Mouse (Mus musculus) spleen, adult 2 months (tissue): ENCODE measurements around the gene Nupl1. TPM values are rescaled to one million over a fixed set of nuclear protein-coding genes. Genes with fewer than 3 reads are reported as not detected.

Source experiments
- DNase-seq, 2 experiments: peaks; one replicate each; pipeline versions ENCODE4 v3.0.0 to v3.0.0-alpha.2; 2012 to 2021; ENCODE audit warnings: low spot score in 2 of 2, low read depth in 1 of 2
- H3K27ac ChIP-seq: fragments of 200-500 bp; 2 replicates; pipeline ENCODE4 v1.5.1; 2012; ENCODE audit warnings: low read length, inconsistent platforms; ENCODE audit not compliant: insufficient read depth
- H3K27me3 ChIP-seq: fragments of 200-500 bp; 2 replicates; pipeline ENCODE4 v1.6.1; 2012; ENCODE audit warnings: mild to moderate bottlenecking, moderate library complexity, low read length, inconsistent platforms; ENCODE audit not compliant: control insufficient read depth, insufficient read depth
- H3K36me3 ChIP-seq: fragments of 200-500 bp; 2 replicates; pipeline ENCODE4 v1.6.1; 2012; ENCODE audit warnings: mild to moderate bottlenecking, low read length, inconsistent platforms; ENCODE audit not compliant: control insufficient read depth, insufficient read depth
- H3K4me1 ChIP-seq: fragments of 200-500 bp; 2 replicates; pipeline ENCODE4 v1.6.1; 2011; ENCODE audit warnings: inconsistent platforms; ENCODE audit not compliant: control insufficient read depth, insufficient read depth, insufficient read length
- H3K4me3 ChIP-seq: fragments of 200-500 bp; 2 replicates; pipeline ENCODE4 v1.5.1; 2011; ENCODE audit warnings: mild to moderate bottlenecking, inconsistent platforms; ENCODE audit not compliant: insufficient read depth, insufficient read length; ENCODE audit errors: extremely low read depth
- CTCF ChIP-seq: fragments of 200-500 bp; IDR thresholded peaks from 2 replicates; pipeline ENCODE4 v1.5.1; 2011; ENCODE audit warnings: mild to moderate bottlenecking, inconsistent platforms; ENCODE audit not compliant: insufficient read depth, insufficient read length, insufficient replicate concordance; ENCODE audit errors: extremely low read depth
- POLR2A ChIP-seq: fragments of 200-500 bp; IDR thresholded peaks from 2 replicates; pipeline ENCODE4 v1.6.1; 2011; ENCODE audit warnings: low read depth, low read length, inconsistent platforms
- WGBS: fragments of 180-500 bp; shearing (Covaris S2); methylation state at CpG from one replicate; pipeline ENCODE4 v1.1.7; 2018; 5-methylcytosine and 5-hydroxymethylcytosine counted together
- polyA plus RNA-seq: library from polyadenylated mRNA; depleted of rRNA; stranded (reverse); fragments of >200 nt; gene quantifications from 2 replicates; pipeline ENCODE4 v1.2.3, GENCODE M21; 2012

The Nupl1 gene
- polyA plus RNA-seq, 1 experiment = not detected

DNA sequence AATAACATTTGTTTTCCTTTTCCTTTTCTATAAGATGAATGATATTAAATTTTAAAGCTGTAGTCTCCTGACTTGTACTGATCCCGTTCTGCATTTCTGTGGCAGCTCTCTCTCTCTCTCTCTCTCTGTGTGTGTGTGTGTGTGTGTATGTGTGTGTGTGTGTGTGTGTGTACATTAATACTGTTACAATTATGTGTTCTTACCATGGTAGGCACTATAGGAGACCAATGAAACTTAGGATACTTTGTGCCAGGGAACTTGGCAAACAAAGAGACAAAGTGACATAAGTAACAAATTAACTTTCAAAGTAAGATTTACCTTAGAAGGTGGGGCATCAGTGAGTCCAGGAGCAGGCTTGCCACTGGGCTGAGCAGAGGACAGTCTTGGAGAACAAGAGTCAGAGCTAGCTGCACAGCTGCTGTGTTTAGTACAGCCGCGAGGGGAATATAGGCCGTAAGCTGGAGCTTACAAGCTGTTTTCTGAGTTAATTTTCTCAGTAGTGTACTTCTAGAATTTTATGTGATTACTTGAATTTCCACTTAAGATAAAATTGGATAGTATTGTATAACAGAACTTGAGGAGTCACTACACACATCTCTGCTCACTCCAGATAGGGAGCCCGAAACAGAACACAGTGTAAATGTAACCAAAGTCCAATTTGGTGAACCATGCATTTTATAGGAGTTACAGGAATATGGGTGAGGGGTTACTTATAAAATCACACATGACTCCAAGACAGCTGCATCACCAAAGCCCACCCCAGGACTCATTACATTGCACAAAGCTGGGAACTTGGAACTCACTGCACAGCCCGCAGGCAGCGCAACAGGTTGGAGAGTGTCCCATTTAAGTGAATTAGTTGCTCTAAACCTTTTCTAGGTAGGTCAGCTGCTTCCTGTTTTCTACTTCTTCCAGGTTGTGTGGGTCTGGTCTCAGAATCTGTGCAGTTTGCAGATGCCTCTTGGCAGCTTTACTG lies 24.4 kb upstream of the Nupl1 start:
- no peak for TF ChIP-seq CTCF
- no peak for TF ChIP-seq POLR2A
- Histone ChIP-seq H3K4me1 (peaks cover 8% of the 10 kb centered on the region; the same call in 1 of the 2 replicates), H3K27ac (no peak overlapping the region), H3K4me3 (no peak overlapping the region), H3K36me3 (peaks cover 5% of the 10 kb centered on the region; the same call in 1 of the 2 replicates), H3K27me3 (no peaks in the 10 kb centered on the region)
- DNase-seq = no peak
- 97% methylated on average over 7 of the region's 7 CpGs for WGBS

DNA sequence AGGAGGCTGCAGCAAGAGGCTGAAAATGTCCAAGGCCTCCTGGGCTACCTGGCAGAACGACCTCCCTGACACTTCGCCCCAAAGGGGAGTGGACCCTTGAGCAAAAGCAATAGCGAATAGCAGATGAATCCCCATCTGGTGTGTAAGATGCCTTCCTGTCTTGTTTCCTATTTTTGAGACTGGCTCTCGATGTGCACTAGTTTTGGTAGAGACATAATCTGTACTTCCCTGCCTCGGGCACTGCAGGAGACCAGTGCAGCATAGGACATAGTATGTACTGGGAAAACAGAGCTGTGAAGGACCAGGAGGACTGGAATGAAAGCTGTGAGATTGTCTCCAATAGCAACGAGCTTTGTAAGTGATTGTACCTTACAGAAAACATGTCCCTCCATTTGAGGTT lies 22.1 kb upstream of the Nupl1 start:
- H3K4me1 ChIP-seq = peaks cover 12% of the 10 kb centered on the region; the same call in 1 of the 2 replicates
- H3K27me3 ChIP-seq = no peaks in the 10 kb centered on the region
- H3K36me3 ChIP-seq = no peaks in the 10 kb centered on the region; the same call in 1 of the 2 replicates
- peak overlapping the region; percentile 36; the same call in 1 of the 2 replicates for H3K27ac ChIP-seq
- no peak for DNase-seq
- WGBS = 44% methylated on average over 6 of the region's 6 CpGs
- TF ChIP-seq CTCF (no peak), POLR2A (no peak)
- H3K4me3 ChIP-seq = no peak overlapping the region

DNA sequence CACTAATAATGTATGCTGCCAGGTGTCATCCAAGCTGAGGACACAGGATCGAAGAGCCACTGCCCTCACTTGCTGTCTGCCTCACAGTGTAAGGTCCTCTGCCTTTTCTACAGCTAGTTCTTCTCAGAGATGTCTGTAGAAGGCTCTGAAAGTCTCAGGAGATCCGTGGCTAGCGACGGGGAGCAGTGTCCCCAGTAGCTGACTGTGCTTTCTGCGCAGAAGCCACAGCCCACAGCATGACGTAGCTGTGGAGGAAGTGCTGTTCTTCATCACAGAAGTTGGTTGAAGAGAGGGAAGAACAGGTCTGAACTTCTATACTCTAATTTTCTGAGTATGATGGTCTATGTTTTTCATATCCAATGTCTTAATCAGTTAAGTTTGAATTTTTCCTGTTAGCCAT lies 18.1 kb upstream of the Nupl1 start:
- peak overlapping the region; percentile 59 for H3K27ac ChIP-seq
- TF ChIP-seq CTCF (no peak), POLR2A (no peak)
- peak; percentile 41 to 58 for DNase-seq

DNA sequence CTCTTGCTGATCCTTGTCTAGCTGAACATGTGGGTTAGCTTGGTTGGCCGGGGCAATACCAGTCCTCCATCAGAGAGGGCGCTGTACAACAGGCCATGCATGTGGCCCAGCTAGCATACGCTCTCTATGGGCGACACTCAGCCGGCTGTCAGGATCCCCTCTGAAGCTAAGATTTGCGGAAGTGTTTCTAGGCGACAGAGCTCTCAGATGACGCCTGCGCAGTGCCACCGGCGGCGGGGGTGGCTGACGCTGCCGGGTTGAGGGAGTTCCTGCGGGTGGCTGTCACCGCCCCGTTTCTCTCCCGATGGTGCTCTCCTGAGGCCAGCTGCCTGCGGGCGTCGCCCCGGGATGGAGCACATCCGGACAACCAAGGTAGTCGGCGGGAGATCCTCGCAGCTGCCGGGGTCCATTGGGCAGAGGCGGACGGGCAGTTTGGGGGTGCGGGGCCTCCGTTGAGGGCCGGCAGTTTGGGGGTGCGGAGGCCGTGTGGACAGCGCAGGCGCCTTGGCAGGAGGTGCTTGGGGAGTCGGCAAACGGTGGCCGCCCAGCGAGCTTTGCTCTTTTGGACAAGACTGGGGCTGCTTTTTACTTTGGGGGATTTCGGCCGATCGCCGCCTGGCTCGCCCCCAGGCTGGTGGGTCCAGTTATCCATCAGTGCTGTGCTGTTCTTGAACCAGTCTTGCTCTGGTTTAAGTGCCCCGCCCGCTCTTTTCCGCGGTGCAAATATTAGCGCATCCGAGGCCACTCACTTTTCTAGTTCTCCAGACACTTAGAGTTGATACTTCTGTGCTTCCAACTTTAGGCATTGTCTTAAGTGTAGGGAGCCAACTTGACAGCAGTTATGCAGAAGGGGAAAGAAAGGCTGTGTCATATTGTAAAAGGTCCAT lies 14.0 kb upstream of the Nupl1 start, which contains the start of gene Mtmr6:
Mtmr6 (plus strand) TSS at position 239 of the 887 bp plus-strand sequence.
- no peaks in the 10 kb centered on the region for H3K27me3 ChIP-seq
- H3K36me3 ChIP-seq = no peaks in the 10 kb centered on the region
- peak; percentile 60; the same call in 1 of the 2 replicates for TF ChIP-seq POLR2A
- TF ChIP-seq CTCF = peak; percentile 92; the same call in 1 of the 2 replicates
- DNase-seq = peak; percentile 91 to 98
- peak within 1 kb of the TSS; percentile 97 for H3K4me3 ChIP-seq
- WGBS = under 1% methylated on average over 51 of the region's 51 CpGs
- H3K4me1 ChIP-seq = peaks cover 4% of the 10 kb centered on the region; the same call in 1 of the 2 replicates
- H3K27ac ChIP-seq = peak within 1 kb of the TSS; percentile 91

More for the DNA sequence above, 18.1 kb upstream of the Nupl1 start:
- Histone ChIP-seq H3K36me3 (no peaks in the 10 kb centered on the region), H3K4me1 (peaks cover 12% of the 10 kb centered on the region; the same call in 1 of the 2 replicates), H3K27me3 (no peaks in the 10 kb centered on the region), H3K4me3 (no peak overlapping the region)
- WGBS = 20% methylated on average over 6 of the region's 6 CpGs

DNA sequence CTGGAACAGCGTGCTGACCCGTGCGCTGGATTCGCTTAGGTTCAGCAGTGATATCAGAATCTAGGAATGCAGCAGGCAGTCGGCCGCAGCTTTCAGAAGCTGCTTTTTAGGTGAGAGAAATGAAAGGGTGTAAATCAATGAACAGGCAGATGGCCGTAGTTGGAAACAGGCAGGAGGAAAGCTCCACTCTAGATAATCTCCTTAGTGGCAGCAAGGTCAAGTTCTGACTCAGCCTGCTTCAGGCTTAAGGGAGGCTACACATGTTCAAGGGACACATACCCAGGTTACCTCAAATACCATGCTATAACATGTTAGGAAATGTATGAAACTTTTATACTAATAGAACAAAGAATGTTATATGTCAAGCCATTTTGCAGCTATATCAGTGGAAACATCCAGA lies 11.1 kb upstream of the Nupl1 start:
- H3K4me3 ChIP-seq = no peak overlapping the region
- no peaks in the 10 kb centered on the region for H3K27me3 ChIP-seq
- WGBS = 85% methylated on average over 7 of the region's 7 CpGs
- no peak for TF ChIP-seq CTCF
- TF ChIP-seq POLR2A = no peak
- H3K4me1 ChIP-seq = no peaks in the 10 kb centered on the region
- H3K36me3 ChIP-seq = no peaks in the 10 kb centered on the region
- H3K27ac ChIP-seq = no peak overlapping the region
- no peak for DNase-seq

DNA sequence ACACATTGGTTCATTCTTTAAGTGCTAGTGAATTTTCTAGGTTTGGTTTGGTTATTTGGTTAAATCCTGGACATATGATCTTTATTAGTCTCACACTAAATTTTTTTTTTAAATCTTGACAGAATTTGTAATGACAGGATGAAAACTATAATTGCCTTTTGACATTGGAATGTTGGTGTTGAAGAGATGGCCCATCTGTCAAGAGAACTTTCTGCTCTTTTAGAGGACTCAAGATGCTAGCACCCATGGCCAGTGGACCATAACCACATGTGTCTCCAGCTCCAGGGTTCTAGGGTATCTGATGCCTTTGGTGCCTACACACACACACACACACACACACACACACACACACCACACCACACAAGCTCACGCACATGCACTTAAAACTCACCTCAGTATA lies 6.6 kb upstream of the Nupl1 start:
- Histone ChIP-seq H3K36me3 (no peaks in the 10 kb centered on the region), H3K27me3 (no peaks in the 10 kb centered on the region), H3K27ac (no peak overlapping the region), H3K4me1 (no peaks in the 10 kb centered on the region), H3K4me3 (no peak overlapping the region)
- WGBS = 80% methylated on average over 1 of the region's 1 CpGs
- DNase-seq = no peak
- no peak for TF ChIP-seq POLR2A
- no peak for TF ChIP-seq CTCF
